Mouse (Mus musculus) bone marrow macrophage, adult 2 months (primary cell): ENCODE measurements around the gene Ddx41.

ENCODE experiments used
- CTCF ChIP-seq: IDR thresholded peaks from 2 replicates; pipeline ENCODE4 v1.5.1; 2012; ENCODE audit warnings: low read depth, mild to moderate bottlenecking, low read length, moderate library complexity
- POLR2A ChIP-seq: IDR thresholded peaks from 2 replicates; pipeline ENCODE4 v1.6.1; 2012; ENCODE audit warnings: mild to moderate bottlenecking, low read depth, low read length, borderline replicate concordance

GRCm38 (mm10) chr13:55578086-55578485 is 41.6 kb upstream of the Ddx41 start:
- TF ChIP-seq CTCF (no peak), POLR2A (no peak)
